ENCODE assay signal across 7 mouse cellular contexts in the genomic region with DNA sequence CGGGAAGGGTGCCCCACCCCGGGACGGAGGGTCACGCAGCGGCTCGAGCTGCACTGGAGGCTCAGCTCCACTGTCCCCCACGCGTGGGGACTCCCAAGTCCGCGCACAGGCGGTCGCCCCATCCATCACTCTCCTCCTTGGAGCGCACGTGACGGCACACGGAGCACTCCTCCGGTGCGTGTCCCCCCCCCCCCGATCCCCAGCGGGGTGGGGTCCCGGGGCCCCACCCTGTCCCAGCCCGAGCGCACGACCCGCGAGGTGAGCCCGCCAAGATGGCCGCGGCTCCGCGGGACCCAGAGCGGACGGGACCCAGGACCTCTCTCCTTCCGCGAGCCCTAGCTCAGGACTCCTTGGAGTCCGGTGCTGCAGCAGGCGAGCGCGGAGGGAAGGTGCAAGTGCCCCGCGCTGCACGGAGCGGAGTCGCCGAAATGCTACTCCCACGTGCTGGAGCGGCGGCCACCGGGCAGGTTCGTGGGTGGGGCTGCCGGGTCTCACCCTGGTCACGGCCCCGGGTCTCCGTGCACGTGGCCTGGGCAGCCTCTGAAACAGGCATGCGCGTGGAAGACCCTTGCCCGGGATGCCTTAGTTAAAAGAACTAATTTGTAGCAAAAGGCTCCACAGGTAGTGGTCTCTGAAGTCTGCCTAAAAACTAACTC. TPM values are rescaled to one million over a fixed set of nuclear protein-coding genes. Genes with fewer than 3 reads are reported as not detected.
DNase-seq lines count a peak whose midpoint lies in the region; ATAC-seq lines count a peak whose summit lies in the region.

No protein-coding gene starts in this region.

- ATAC-seq in forebrain, embryonic 16.5 days: peak; percentile 45
- ATAC-seq in hindbrain, embryonic 15.5 days (ENCODE audit: low FRiP score, low read depth): peak; percentile 73
- peak; percentile 58 for ATAC-seq in liver, embryonic 12.5 days
- ATAC-seq in neural tube, embryonic 11.5 days (ENCODE audit: insufficient read depth, low FRiP score, low TSS enrichment): peak; percentile 79

- WGBS in forebrain, embryonic 16.5 days: under 1% methylated on average over 57 of the region's 58 CpGs
- under 1% methylated on average over 57 of the region's 58 CpGs for WGBS in hindbrain, embryonic 15.5 days
- WGBS in liver, embryonic 12.5 days (ENCODE audit: insufficient replicate concordance): under 1% methylated on average over 56 of the region's 58 CpGs
- WGBS in neural tube, embryonic 11.5 days: under 1% methylated on average over 50 of the region's 58 CpGs

- peak; percentile 71 for DNase-seq in ZHBTc4 (ENCODE audit: low read depth, low spot score)
- DNase-seq in cerebellum, adult 18-20 months: peak; percentile 48 to 60
- DNase-seq in neural tube, embryonic 11.5 days (ENCODE audit: low spot score): peak; percentile 75
- DNase-seq in testis, postnatal 14 days (ENCODE audit: low spot score): peak; percentile 88

- peak overlapping the region; percentile 39; the same call in 1 of the 2 replicates for H3K27ac ChIP-seq in forebrain, embryonic 16.5 days (ENCODE audit: low read length)
- H3K27ac ChIP-seq in hindbrain, embryonic 15.5 days (replicated peaks): peak overlapping the region; percentile 46
- H3K27ac ChIP-seq in liver, embryonic 12.5 days: peak overlapping the region; percentile 94
- 0 out of 2 replicates have a peak overlapping the region, but pooled peaks have one; percentile 56 for H3K27ac ChIP-seq in neural tube, embryonic 11.5 days (ENCODE audit: low read depth, low read length)

- no peaks in the 10 kb centered on the region for H3K27me3 ChIP-seq in forebrain, embryonic 16.5 days (replicated peaks; ENCODE audit: control insufficient read depth, insufficient read depth, low read length)
- peaks cover 13% of the 10 kb centered on the region for H3K27me3 ChIP-seq in hindbrain, embryonic 15.5 days
- no peaks in the 10 kb centered on the region for H3K27me3 ChIP-seq in liver, embryonic 12.5 days (replicated peaks)
- no peaks in the 10 kb centered on the region for H3K27me3 ChIP-seq in neural tube, embryonic 11.5 days (ENCODE audit: control insufficient read depth, insufficient read depth, low read length)

- H3K4me3 ChIP-seq in forebrain, embryonic 16.5 days (replicated peaks; ENCODE audit: low read length): peak overlapping the region; percentile 77
- peak overlapping the region; percentile 64 for H3K4me3 ChIP-seq in hindbrain, embryonic 15.5 days
- H3K4me3 ChIP-seq in liver, embryonic 12.5 days: peak overlapping the region; percentile 91
- peak overlapping the region; percentile 84 for H3K4me3 ChIP-seq in neural tube, embryonic 11.5 days (ENCODE audit: low read depth, low read length)

- peak overlapping the region; percentile 79 for H3K9ac ChIP-seq in forebrain, embryonic 16.5 days (replicated peaks; ENCODE audit: low read depth, low read length)
- peak overlapping the region; percentile 38 for H3K9ac ChIP-seq in hindbrain, embryonic 15.5 days
- H3K9ac ChIP-seq in liver, embryonic 12.5 days: peak overlapping the region; percentile 94
- H3K9ac ChIP-seq in neural tube, embryonic 11.5 days (ENCODE audit: low read length): peak overlapping the region; percentile 84

- peak overlapping the region; percentile 80 for H3K4me2 ChIP-seq in forebrain, embryonic 16.5 days (ENCODE audit: low read length)
- H3K4me2 ChIP-seq in hindbrain, embryonic 15.5 days: peak overlapping the region; percentile 98
- H3K4me2 ChIP-seq in liver, embryonic 12.5 days: peak overlapping the region; percentile 93
- H3K4me2 ChIP-seq in neural tube, embryonic 11.5 days (ENCODE audit: low read depth): peak overlapping the region; percentile 95

- no peaks in the 10 kb centered on the region for H3K9me3 ChIP-seq in forebrain, embryonic 16.5 days (ENCODE audit: control insufficient read depth, low read length)
- H3K9me3 ChIP-seq in hindbrain, embryonic 15.5 days: no peaks in the 10 kb centered on the region
- H3K9me3 ChIP-seq in liver, embryonic 12.5 days (replicated peaks): no peaks in the 10 kb centered on the region
- H3K9me3 ChIP-seq in neural tube, embryonic 11.5 days (ENCODE audit: control insufficient read depth, low read length): no peaks in the 10 kb centered on the region

- no peaks in the 10 kb centered on the region for H3K36me3 ChIP-seq in forebrain, embryonic 16.5 days (ENCODE audit: control insufficient read depth, insufficient read depth)
- H3K36me3 ChIP-seq in hindbrain, embryonic 15.5 days: no peaks in the 10 kb centered on the region
- H3K36me3 ChIP-seq in liver, embryonic 12.5 days: no peaks in the 10 kb centered on the region
- H3K36me3 ChIP-seq in neural tube, embryonic 11.5 days (ENCODE audit: control insufficient read depth, insufficient read depth, low read length): no peaks in the 10 kb centered on the region

- peaks cover 39% of the 10 kb centered on the region for H3K4me1 ChIP-seq in forebrain, embryonic 16.5 days (replicated peaks; ENCODE audit: control insufficient read depth, insufficient read depth, low read length)
- peaks cover 29% of the 10 kb centered on the region for H3K4me1 ChIP-seq in hindbrain, embryonic 15.5 days (replicated peaks)
- peaks cover 49% of the 10 kb centered on the region for H3K4me1 ChIP-seq in liver, embryonic 12.5 days
- H3K4me1 ChIP-seq in neural tube, embryonic 11.5 days (ENCODE audit: control insufficient read depth, insufficient read depth, low read length): peaks cover 10% of the 10 kb centered on the region

RNA-seq across cellular contexts. Expression of gene Ezr, which starts 0.6 kb away (rescaled TPM):
- polyA plus RNA-seq in forebrain, embryonic 16.5 days (2015; fragmentation: Nextera tagmentation; extraction: Ambion mirVana): 100 and 127 TPM in 2 replicates
- 55.2 and 65.7 TPM in 2 replicates for polyA plus RNA-seq in hindbrain, embryonic 15.5 days (2015; fragmentation: Nextera tagmentation; extraction: Ambion mirVana)
- polyA plus RNA-seq in liver, embryonic 12.5 days (2016; fragmentation: Nextera tagmentation; extraction: Ambion mirVana): 67.9 and 72.4 TPM in 2 replicates
- polyA plus RNA-seq in neural tube, embryonic 11.5 days (2014; fragmentation: Nextera tagmentation; extraction: Ambion mirVana): 63.4 and 74.3 TPM in 2 replicates

Comparison
In these comparisons a context has a peak if more than half of its experiments do, and no peak if none do; other contexts are left out.
1. Peak in every context shown above with its lines: DNase-seq, ATAC-seq, H3K4me3 ChIP-seq and H3K27ac ChIP-seq.
2. H3K27ac ChIP-seq: peak in every context shown above with its lines; median percentile 94 in liver, embryonic 12.5 days; 56 in neural tube, embryonic 11.5 days; 46 in hindbrain, embryonic 15.5 days; 39 in forebrain, embryonic 16.5 days.
3. H3K9ac ChIP-seq: peak in every context shown above with its lines; median percentile 94 in liver, embryonic 12.5 days; 84 in neural tube, embryonic 11.5 days; 79 in forebrain, embryonic 16.5 days; 38 in hindbrain, embryonic 15.5 days.